Mouse (Mus musculus) myocyte (in vitro differentiated cells): ENCODE results near the gene Slfn5. TPM values are rescaled to one million over a fixed set of nuclear protein-coding genes. Genes with fewer than 3 reads are reported as not detected.

Experiments used
- H3K27me3 ChIP-seq: one replicate; pipeline ENCODE4 v1.6.1; 2011; ENCODE audit not compliant: control insufficient read depth, insufficient read depth, insufficient read length
- H3K36me3 ChIP-seq: one replicate; pipeline ENCODE4 v1.6.1; 2011; ENCODE audit not compliant: control insufficient read depth, insufficient read depth
- H3K4me2 ChIP-seq: one replicate; pipeline ENCODE4 v1.6.1; 2011; ENCODE audit warnings: low read depth, control low read depth
- H3K4me3 ChIP-seq: one replicate; pipeline ENCODE4 v1.5.1; 2011; ENCODE audit warnings: mild to moderate bottlenecking, control low read depth, moderate library complexity
- H3K79me2 ChIP-seq: one replicate; pipeline ENCODE4 v1.6.1; 2011; ENCODE audit not compliant: control insufficient read depth, insufficient read depth
- H3ac ChIP-seq: one replicate; pipeline ENCODE4 v1.6.1; 2011; ENCODE audit not compliant: control insufficient read depth, insufficient read length
- CEBPB ChIP-seq: IDR thresholded peaks from 2 replicates; pipeline ENCODE4 v1.6.1; 2011; ENCODE audit warnings: mild to moderate bottlenecking, moderate library complexity; ENCODE audit not compliant: poor library complexity, insufficient read depth, severe bottlenecking
- E2F4 ChIP-seq: IDR thresholded peaks from one replicate; pipeline ENCODE4 v1.6.1; 2011; ENCODE audit warnings: mild to moderate bottlenecking, control low read depth, moderate library complexity; ENCODE audit not compliant: insufficient read depth
- MAX ChIP-seq: IDR thresholded peaks from one replicate; pipeline ENCODE4 v1.6.1; 2011; ENCODE audit warnings: low read depth, mild to moderate bottlenecking, control low read depth
- MYOD1 ChIP-seq, 3 experiments: IDR thresholded peaks; one replicate each; pipeline ENCODE4 v1.6.1; 2011; ENCODE audit warnings: control low read depth in 2 of 3, low read depth in 2 of 3, mild to moderate bottlenecking in 2 of 3, moderate library complexity in 1 of 3; ENCODE audit not compliant: insufficient read length in 2 of 3, control insufficient read depth in 1 of 3
- MYOG ChIP-seq, 3 experiments: IDR thresholded peaks; one replicate each; pipeline ENCODE4 v1.6.1; 2011; ENCODE audit warnings: control low read depth in 2 of 3, low read depth in 2 of 3, mild to moderate bottlenecking in 2 of 3; ENCODE audit not compliant: insufficient read length in 2 of 3, control insufficient read depth in 1 of 3, insufficient read depth in 1 of 3
- POLR2A ChIP-seq: IDR thresholded peaks from one replicate; pipeline ENCODE4 v1.6.1; 2011; ENCODE audit warnings: low read depth, mild to moderate bottlenecking, control low read depth, moderate library complexity; ENCODE audit not compliant: insufficient read length
- POLR2AphosphoS2 ChIP-seq: IDR thresholded peaks from one replicate; pipeline ENCODE4 v1.6.1; 2011; ENCODE audit warnings: low read depth, control low read depth; ENCODE audit not compliant: insufficient read length
- REST ChIP-seq: IDR thresholded peaks from one replicate; pipeline ENCODE4 v1.6.1; 2011; ENCODE audit warnings: mild to moderate bottlenecking, control low read depth, moderate library complexity; ENCODE audit not compliant: insufficient read depth, insufficient read length
- SRF ChIP-seq: IDR thresholded peaks from one replicate; pipeline ENCODE4 v1.6.1; 2011; ENCODE audit warnings: low read depth; ENCODE audit not compliant: control insufficient read depth, insufficient read length
- TCF12 ChIP-seq: IDR thresholded peaks from one replicate; pipeline ENCODE4 v1.6.1; 2011; ENCODE audit warnings: mild to moderate bottlenecking, control low read depth; ENCODE audit not compliant: poor library complexity, insufficient read depth, severe bottlenecking
- TCF3 ChIP-seq: IDR thresholded peaks from one replicate; pipeline ENCODE4 v1.6.1; 2011; ENCODE audit warnings: low read depth, control low read depth; ENCODE audit not compliant: insufficient read length
- USF1 ChIP-seq: IDR thresholded peaks from one replicate; pipeline ENCODE4 v1.6.1; 2011; ENCODE audit warnings: low read depth, mild to moderate bottlenecking, control low read depth, moderate library complexity
- polyA plus RNA-seq: library from polyadenylated mRNA; unstranded; fragments of >200 nt; fragmentation: generic; extraction: Trizol; gene quantifications from one replicate; pipeline ENCODE4 v1.2.1, GENCODE M21; 2012; ENCODE audit warnings: missing spikeins

Gene Slfn5
- polyA plus RNA-seq, 1 experiment: 0.11 TPM

- H3K4me3 ChIP-seq: no peak overlapping the region
- H3K36me3 ChIP-seq: no peaks in the 10 kb centered on the region
Observed at GRCm38 (mm10) chr11:82956925-82957324, 5.8 kb downstream of the Slfn5 start.

GRCm38 (mm10) chr11:82959613-82960012 is 8.5 kb downstream of the Slfn5 start:
- no peak overlapping the region for H3K4me2 ChIP-seq
- no peaks in the 10 kb centered on the region for H3K36me3 ChIP-seq
- H3K4me3 ChIP-seq: no peak overlapping the region
- TF ChIP-seq E2F4: no peak
- TF ChIP-seq POLR2A: no peak
- TF ChIP-seq MAX: no peak
- TF ChIP-seq REST: no peak
- no peak for TF ChIP-seq SRF
- TF ChIP-seq USF1: no peak
- no peak for TF ChIP-seq CEBPB
- no peak for TF ChIP-seq MYOG (IDR thresholded peaks at IDR 0.05; ENCODE audit: control insufficient read depth in 1 of 3, insufficient read depth in 1 of 3, insufficient read length in 2 of 3, low read depth in 2 of 3)
- no peak for TF ChIP-seq POLR2AphosphoS2
- TF ChIP-seq MYOD1 (IDR thresholded peaks at IDR 0.05; ENCODE audit: control insufficient read depth in 1 of 3, insufficient read length in 2 of 3, low read depth in 2 of 3): no peak
- no peak for TF ChIP-seq TCF12
- TF ChIP-seq TCF3: no peak
- H3ac ChIP-seq: no peak overlapping the region
- no peaks in the 10 kb centered on the region for H3K79me2 ChIP-seq
- no peaks in the 10 kb centered on the region for H3K27me3 ChIP-seq

More at GRCm38 (mm10) chr11:82956925-82957324, 5.8 kb downstream of the Slfn5 start:
- Histone ChIP-seq H3K4me2 (no peak overlapping the region), H3K79me2 (no peaks in the 10 kb centered on the region), H3ac (no peak overlapping the region), H3K27me3 (no peaks in the 10 kb centered on the region)
- TF ChIP-seq TCF3: no peak
- no peak for TF ChIP-seq REST
- no peak for TF ChIP-seq SRF
- no peak for TF ChIP-seq E2F4
- no peak for TF ChIP-seq TCF12

- Histone ChIP-seq H3K79me2 (no peaks in the 10 kb centered on the region), H3K4me2 (no peak overlapping the region), H3K36me3 (no peaks in the 10 kb centered on the region), H3K27me3 (no peaks in the 10 kb centered on the region), H3ac (no peak overlapping the region), H3K4me3 (no peak overlapping the region)
- no peak for TF ChIP-seq CEBPB
- no peak for TF ChIP-seq USF1
- no peak for TF ChIP-seq TCF3
- no peak for TF ChIP-seq SRF
- no peak for TF ChIP-seq POLR2A
- no peak for TF ChIP-seq POLR2AphosphoS2
- no peak for TF ChIP-seq TCF12
- no peak for TF ChIP-seq MAX
Observed at GRCm38 (mm10) chr11:82961743-82962142, 10.6 kb downstream of the Slfn5 start.

- H3K36me3 ChIP-seq: no peaks in the 10 kb centered on the region
- no peak overlapping the region for H3K4me3 ChIP-seq
Observed at GRCm38 (mm10) chr11:82962215-82962614, 11.1 kb downstream of the Slfn5 start.

GRCm38 (mm10) chr11:82970712-82971589 is 19.8 kb downstream of the Slfn5 start:
- H3K36me3 ChIP-seq: no peaks in the 10 kb centered on the region
- H3K27me3 ChIP-seq: no peaks in the 10 kb centered on the region
- no peak overlapping the region for H3ac ChIP-seq
- TF ChIP-seq TCF3: no peak
- no peak for TF ChIP-seq CEBPB
- TF ChIP-seq MYOD1 (IDR thresholded peaks at IDR 0.05; ENCODE audit: control insufficient read depth in 1 of 3, insufficient read length in 2 of 3, low read depth in 2 of 3): no peak
- no peak for TF ChIP-seq POLR2AphosphoS2
- no peak for TF ChIP-seq TCF12
- TF ChIP-seq SRF: no peak
- TF ChIP-seq POLR2A: no peak
- no peak for TF ChIP-seq REST
- TF ChIP-seq MAX: no peak
- TF ChIP-seq USF1: no peak
- TF ChIP-seq MYOG (IDR thresholded peaks at IDR 0.05; ENCODE audit: control insufficient read depth in 1 of 3, insufficient read depth in 1 of 3, insufficient read length in 2 of 3, low read depth in 2 of 3): no peak
- TF ChIP-seq E2F4: no peak
- no peak overlapping the region for H3K4me2 ChIP-seq
- no peak overlapping the region for H3K4me3 ChIP-seq
- no peaks in the 10 kb centered on the region for H3K79me2 ChIP-seq

More at GRCm38 (mm10) chr11:82962215-82962614, 11.1 kb downstream of the Slfn5 start:
- TF ChIP-seq POLR2AphosphoS2 (no peak), TCF12 (no peak), MYOD1 (IDR thresholded peaks at IDR 0.05; ENCODE audit: control insufficient read depth in 1 of 3, insufficient read length in 2 of 3, low read depth in 2 of 3) (no peak), MYOG (IDR thresholded peaks at IDR 0.05; ENCODE audit: control insufficient read depth in 1 of 3, insufficient read depth in 1 of 3, insufficient read length in 2 of 3, low read depth in 2 of 3) (no peak), USF1 (no peak), SRF (no peak), REST (no peak), CEBPB (no peak)
- no peak overlapping the region for H3K4me2 ChIP-seq
- H3K79me2 ChIP-seq: no peaks in the 10 kb centered on the region
- H3K27me3 ChIP-seq: no peaks in the 10 kb centered on the region
- no peak overlapping the region for H3ac ChIP-seq
